Mouse (Mus musculus) heart, embryonic 11.5 days (tissue): ENCODE results near the gene Gm3591. TPM values are rescaled to one million over a fixed set of nuclear protein-coding genes. Genes with fewer than 3 reads are reported as not detected.
"Not testable (repeated sequence)": the region's sequence is repeated elsewhere in the genome, so short reads cannot be mapped to it uniquely, and the experiment has no call there.

Experiments used
- ATAC-seq: fragments of 200-750 bp; cut with Nextera tagmentation; replicated peaks from 2 replicates; pipeline ENCODE4 v1.8.0; 2017; ENCODE audit warnings: moderate library complexity; ENCODE audit not compliant: insufficient number of reproducible peaks, low FRiP score, low TSS enrichment
- H3K27ac ChIP-seq: fragments of 300-500 bp; sonication (generic); 2 replicates; pipeline ENCODE4 v1.5.1; 2014; ENCODE audit warnings: mild to moderate bottlenecking, low read depth, low read length
- H3K27me3 ChIP-seq: fragments of 300-500 bp; sonication (generic); 2 replicates; pipeline ENCODE4 v1.6.1; 2014; ENCODE audit warnings: mild to moderate bottlenecking, low read length, mixed read lengths; ENCODE audit not compliant: control insufficient read depth, insufficient read depth
- H3K36me3 ChIP-seq: fragments of 300-500 bp; sonication (generic); 2 replicates; pipeline ENCODE4 v1.6.1; 2014; ENCODE audit warnings: mild to moderate bottlenecking, low read length, moderate library complexity, mixed read lengths; ENCODE audit not compliant: control insufficient read depth, insufficient read depth
- H3K4me1 ChIP-seq: fragments of 300-500 bp; sonication (generic); 2 replicates; pipeline ENCODE4 v1.6.1; 2014; ENCODE audit warnings: low read length; ENCODE audit not compliant: control insufficient read depth, insufficient read depth
- H3K4me2 ChIP-seq: fragments of 300-500 bp; sonication (generic); 2 replicates; pipeline ENCODE4 v1.6.1; 2014; ENCODE audit warnings: mild to moderate bottlenecking, moderate library complexity
- H3K4me3 ChIP-seq: fragments of 300-500 bp; sonication (generic); 2 replicates; pipeline ENCODE4 v1.5.1; 2014; ENCODE audit warnings: low read depth, low read length
- H3K9ac ChIP-seq: fragments of 300-500 bp; sonication (generic); 2 replicates; pipeline ENCODE4 v1.6.1; 2014; ENCODE audit warnings: mild to moderate bottlenecking, low read depth, low read length, moderate library complexity
- H3K9me3 ChIP-seq: fragments of 300-500 bp; sonication (generic); replicated peaks from 2 replicates; pipeline ENCODE4 v1.6.1; 2016; ENCODE audit warnings: low read length; ENCODE audit not compliant: control insufficient read depth
- WGBS: fragments of 180-500 bp; shearing (Covaris S2); extraction: QIAGEN DNeasy Blood & Tissue Kit; methylation state at CpG from one replicate; pipeline ENCODE4 v1.1.7; 2014; ENCODE audit not compliant: insufficient replicate concordance; 5-methylcytosine and 5-hydroxymethylcytosine counted together
- polyA plus RNA-seq: library from polyadenylated mRNA; unstranded; fragments of >200 nt; fragmentation: Nextera tagmentation; extraction: Ambion mirVana; gene quantifications from 2 replicates; pipeline ENCODE4 v1.2.1, GENCODE M21; 2014

Gene Gm3591
- 3.5 and 3.6 TPM in 2 replicates for polyA plus RNA-seq

GRCm38 (mm10) chr14:6412382-6412781 lies at the start of gene Gm3591:
Gene Gm3591 (minus strand): TSS chr14:6412482.
- not testable (repeated sequence) for ATAC-seq, H3K4me3 ChIP-seq, H3K27me3 ChIP-seq, H3K27ac ChIP-seq, H3K9ac ChIP-seq, H3K4me1 ChIP-seq, H3K36me3 ChIP-seq, H3K9me3 ChIP-seq, H3K4me2 ChIP-seq
- WGBS, result no CpG with 5 or more reads among the region's 2 CpGs

- not testable (repeated sequence) for H3K27me3 ChIP-seq
- no CpG with 5 or more reads among the region's 4 CpGs for WGBS
Measured at GRCm38 (mm10) chr14:6444511-6444910, 32.2 kb upstream of the Gm3591 start, which contains the start of gene Gm3594. Gene Gm3594 (minus strand): TSS chr14:6444611.

GRCm38 (mm10) chr14:6440774-6441173 lies 28.5 kb upstream of the Gm3591 start:
- H3K36me3 ChIP-seq, H3K9me3 ChIP-seq, H3K4me3 ChIP-seq, H3K4me2 ChIP-seq, H3K9ac ChIP-seq, ATAC-seq, H3K27ac ChIP-seq, H3K4me1 ChIP-seq, H3K27me3 ChIP-seq: not testable (repeated sequence)
- WGBS, result 67% methylated on average over 1 of the region's 4 CpGs

More at GRCm38 (mm10) chr14:6444511-6444910, 32.2 kb upstream of the Gm3591 start, which contains the start of gene Gm3594:
- H3K9ac ChIP-seq, ATAC-seq, H3K4me2 ChIP-seq, H3K4me3 ChIP-seq, H3K27ac ChIP-seq, H3K4me1 ChIP-seq, H3K9me3 ChIP-seq, H3K36me3 ChIP-seq: not testable (repeated sequence)

- not testable (repeated sequence) for H3K4me2 ChIP-seq, ATAC-seq, H3K4me1 ChIP-seq, H3K4me3 ChIP-seq, H3K36me3 ChIP-seq, H3K27ac ChIP-seq, H3K27me3 ChIP-seq, H3K9ac ChIP-seq, H3K9me3 ChIP-seq
- WGBS, result 64% methylated on average over 1 of the region's 5 CpGs
Measured at GRCm38 (mm10) chr14:6440206-6440605, 27.9 kb upstream of the Gm3591 start.

GRCm38 (mm10) chr14:6426766-6427165 lies 14.5 kb upstream of the Gm3591 start:
- not testable (repeated sequence) for H3K9me3 ChIP-seq, H3K9ac ChIP-seq, H3K4me3 ChIP-seq, H3K4me2 ChIP-seq, ATAC-seq, H3K27ac ChIP-seq, H3K36me3 ChIP-seq, H3K4me1 ChIP-seq, H3K27me3 ChIP-seq
- 13% methylated on average over 7 of the region's 42 CpGs for WGBS

- 19% methylated on average over 22 of the region's 22 CpGs for WGBS
- not testable (repeated sequence) for H3K9ac ChIP-seq, H3K4me1 ChIP-seq, H3K27ac ChIP-seq, ATAC-seq, H3K36me3 ChIP-seq, H3K9me3 ChIP-seq, H3K27me3 ChIP-seq
- Histone ChIP-seq H3K4me2 (peak overlapping the region; percentile 43), H3K4me3 (peak overlapping the region; percentile 14; the same call in 1 of the 2 replicates)
Measured at GRCm38 (mm10) chr14:6426353-6426752, 14.1 kb upstream of the Gm3591 start.

- H3K9me3 ChIP-seq, H3K4me1 ChIP-seq, H3K36me3 ChIP-seq, H3K4me3 ChIP-seq, H3K9ac ChIP-seq, ATAC-seq, H3K27me3 ChIP-seq, H3K4me2 ChIP-seq, H3K27ac ChIP-seq: not testable (repeated sequence)
- 64% methylated on average over 2 of the region's 4 CpGs for WGBS
Measured at GRCm38 (mm10) chr14:6390219-6390618, 22.1 kb downstream of the Gm3591 start, which contains the start of gene Gm16440. Gene Gm16440 (minus strand): TSS chr14:6390319.

Other genes with a start within 250 kb of the Gm3591 start
- gene Gm21560, start 193.2 kb downstream of the Gm3591 start, polyA plus RNA-seq, result not detected in 2 replicates
- 4.3 and 4.4 TPM in 2 replicates for gene Gm3411, start 125.2 kb downstream of the Gm3591 start, polyA plus RNA-seq
- gene Gm21103, start 107.6 kb downstream of the Gm3591 start, polyA plus RNA-seq, result 0.50 TPM in 1 of 2 replicates, not detected in the other
- not detected in 2 replicates for gene Gm3618, start 68.8 kb downstream of the Gm3591 start, polyA plus RNA-seq
- gene Gm16440, start 22.2 kb downstream of the Gm3591 start, polyA plus RNA-seq, result not detected in 2 replicates
- gene Gm3594, start 32.1 kb upstream of the Gm3591 start, polyA plus RNA-seq, result not detected in 2 replicates
- not detected in 2 replicates for gene Gm8356, start 124.8 kb upstream of the Gm3591 start, polyA plus RNA-seq
- 0.42 and 1.5 TPM in 2 replicates for gene Gm3629, start 178.1 kb upstream of the Gm3591 start, polyA plus RNA-seq
- 0.61 TPM in 1 of 2 replicates, not detected in the other for gene Gm3460, start 209.9 kb upstream of the Gm3591 start, polyA plus RNA-seq